Mouse (Mus musculus) heart, postnatal 0 days (tissue): ENCODE data around the gene Zscan2. TPM values are rescaled to one million over a fixed set of nuclear protein-coding genes. Genes with fewer than 3 reads are reported as not detected.
"Not testable (repeated sequence)": the region's sequence is repeated elsewhere in the genome, so short reads cannot be mapped to it uniquely, and the experiment has no call there.

Experiments
- ATAC-seq: fragments of 200-750 bp; cut with Nextera tagmentation; 2 replicates; pipeline ENCODE4 v1.8.0; 2017; ENCODE audit warnings: low read depth, moderate number of reproducible peaks, moderate library complexity; ENCODE audit not compliant: insufficient read depth
- DNase-seq: peaks from one replicate; pipeline ENCODE4 v3.0.0-alpha.2; 2016; ENCODE audit warnings: low spot score
- H3K27ac ChIP-seq: fragments of 300-500 bp; sonication (generic); 2 replicates; pipeline ENCODE4 v1.5.1; 2014; ENCODE audit warnings: low read depth, mild to moderate bottlenecking
- H3K27me3 ChIP-seq: fragments of 300-500 bp; sonication (generic); 2 replicates; pipeline ENCODE4 v1.6.1; 2014; ENCODE audit warnings: low read length, mixed read lengths; ENCODE audit not compliant: control insufficient read depth, insufficient read depth
- H3K36me3 ChIP-seq: fragments of 300-500 bp; sonication (generic); replicated peaks from 2 replicates; pipeline ENCODE4 v1.6.1; 2014; ENCODE audit warnings: low read length, mixed read lengths; ENCODE audit not compliant: control insufficient read depth, insufficient read depth
- H3K4me1 ChIP-seq: fragments of 300-500 bp; sonication (generic); 2 replicates; pipeline ENCODE4 v1.6.1; 2014; ENCODE audit warnings: antibody characterized with exemption; ENCODE audit not compliant: control insufficient read depth, insufficient read depth
- H3K4me2 ChIP-seq: fragments of 300-500 bp; sonication (generic); 2 replicates; pipeline ENCODE4 v1.6.1; 2014; ENCODE audit warnings: low read depth, mild to moderate bottlenecking, low read length, moderate library complexity
- H3K4me3 ChIP-seq: fragments of 300-500 bp; sonication (generic); 2 replicates; pipeline ENCODE4 v1.5.1; 2014; ENCODE audit warnings: low read depth, low read length
- H3K9ac ChIP-seq: fragments of 300-500 bp; sonication (generic); replicated peaks from 2 replicates; pipeline ENCODE4 v1.6.1; 2014; ENCODE audit warnings: low read depth, low read length, mixed read lengths
- H3K9me3 ChIP-seq: fragments of 300-500 bp; sonication (generic); replicated peaks from 2 replicates; pipeline ENCODE4 v1.6.1; 2016; ENCODE audit warnings: low read length; ENCODE audit not compliant: control insufficient read depth
- CTCF ChIP-seq: IDR thresholded peaks from 2 replicates; pipeline ENCODE4 v1.5.1; 2016; ENCODE audit warnings: antibody characterized with exemption, control low read depth, low read depth
- EP300 ChIP-seq: IDR thresholded peaks from 2 replicates; pipeline ENCODE4 v1.6.1; 2016; ENCODE audit warnings: antibody characterized with exemption, low read depth
- WGBS: fragments of 180-500 bp; shearing (Covaris S2); extraction: QIAGEN DNeasy Blood & Tissue Kit; methylation state at CpG from one replicate; pipeline ENCODE4 v1.1.7; 2014; 5-methylcytosine and 5-hydroxymethylcytosine counted together
- polyA plus RNA-seq: library from polyadenylated mRNA; unstranded; fragments of >200 nt; fragmentation: Nextera tagmentation; extraction: Ambion mirVana; gene quantifications from 2 replicates; pipeline ENCODE4 v1.2.1, GENCODE M21; 2015
- total RNA-seq: library from RNA; depleted of rRNA; stranded (reverse); fragments of >200 nt; gene quantifications from 2 replicates; pipeline ENCODE4 v1.2.3, GENCODE M21; 2014; ENCODE audit warnings: low replicate concordance

Zscan2 gene
- total and polyA plus RNA-seq, 2 experiments from 2014 or later = 1.3 to 3.7 TPM

- peak overlapping the region; percentile 28; the same call in 1 of the 2 replicates for H3K27ac ChIP-seq
- H3K27me3 ChIP-seq = no peaks in the 10 kb centered on the region
- ATAC-seq (peak; percentile 44; the same call in 1 of the 2 replicates), DNase-seq (peak; percentile 29)
- H3K36me3 ChIP-seq = no peaks in the 10 kb centered on the region
- TF ChIP-seq CTCF (no peak), EP300 (no peak)
- no peaks in the 10 kb centered on the region for H3K9me3 ChIP-seq
- no peak overlapping the region for H3K9ac ChIP-seq
- 33% methylated on average over 11 of the region's 11 CpGs for WGBS
- H3K4me3 ChIP-seq = no peak overlapping the region
- peaks cover 21% of the 10 kb centered on the region; the same call in 1 of the 2 replicates for H3K4me1 ChIP-seq
- no peak overlapping the region for H3K4me2 ChIP-seq
Measured at GRCm38 (mm10) chr7:80823875-80824682, 36.6 kb upstream of the Zscan2 start.

- ATAC-seq = no peak
- no peak for DNase-seq
- 69% methylated on average over 11 of the region's 11 CpGs for WGBS
- Histone ChIP-seq H3K9me3 (no peaks in the 10 kb centered on the region), H3K9ac (no peak within 1 kb of the TSS), H3K27me3 (no peaks in the 10 kb centered on the region), H3K4me2 (no peak within 1 kb of the TSS), H3K27ac (no peak within 1 kb of the TSS), H3K4me1 (peaks cover 21% of the 10 kb centered on the region; the same call in 1 of the 2 replicates), H3K4me3 (no peak within 1 kb of the TSS), H3K36me3 (no peaks in the 10 kb centered on the region)
- TF ChIP-seq EP300 (no peak), CTCF (no peak)
Measured at GRCm38 (mm10) chr7:80825843-80826403, 34.8 kb upstream of the Zscan2 start, which contains the start of gene Iqgap1. Gene Iqgap1 (minus strand): TSS chr7:80825974.

GRCm38 (mm10) chr7:80828146-80828860 is 32.4 kb upstream of the Zscan2 start:
- ATAC-seq (no peak), DNase-seq (peak; percentile 35)
- Histone ChIP-seq H3K9me3 (no peaks in the 10 kb centered on the region), H3K36me3 (no peaks in the 10 kb centered on the region), H3K27ac (no peak overlapping the region), H3K4me2 (no peak overlapping the region), H3K4me3 (no peak overlapping the region), H3K9ac (no peak overlapping the region), H3K4me1 (peaks cover 27% of the 10 kb centered on the region; the same call in 1 of the 2 replicates), H3K27me3 (no peaks in the 10 kb centered on the region)
- 64% methylated on average over 18 of the region's 18 CpGs for WGBS
- TF ChIP-seq CTCF (no peak), EP300 (no peak)

GRCm38 (mm10) chr7:80830193-80830803 is 30.4 kb upstream of the Zscan2 start:
- no peaks in the 10 kb centered on the region for H3K36me3 ChIP-seq
- no peak overlapping the region for H3K4me3 ChIP-seq
- no peak overlapping the region for H3K4me2 ChIP-seq
- DNase-seq (peak; percentile 54), ATAC-seq (peak; percentile 65)
- H3K4me1 ChIP-seq = peaks cover 14% of the 10 kb centered on the region; the same call in 1 of the 2 replicates
- no peak overlapping the region for H3K9ac ChIP-seq
- TF ChIP-seq EP300 (no peak), CTCF (no peak)
- H3K9me3 ChIP-seq = no peaks in the 10 kb centered on the region
- peak overlapping the region; percentile 34; the same call in 1 of the 2 replicates for H3K27ac ChIP-seq
- no peaks in the 10 kb centered on the region for H3K27me3 ChIP-seq
- WGBS = 55% methylated on average over 15 of the region's 15 CpGs

- Histone ChIP-seq H3K4me2 (no peak overlapping the region), H3K27me3 (no peaks in the 10 kb centered on the region), H3K27ac (no peak overlapping the region), H3K4me3 (no peak overlapping the region), H3K9me3 (no peaks in the 10 kb centered on the region), H3K4me1 (peaks cover 14% of the 10 kb centered on the region; the same call in 1 of the 2 replicates), H3K9ac (no peak overlapping the region), H3K36me3 (no peaks in the 10 kb centered on the region)
- TF ChIP-seq EP300 (no peak), CTCF (no peak)
- WGBS = 18% methylated on average over 4 of the region's 4 CpGs
- ATAC-seq (peak; percentile 21; the same call in 1 of the 2 replicates), DNase-seq (peak; percentile 76)
Measured at GRCm38 (mm10) chr7:80832191-80832590, 28.5 kb upstream of the Zscan2 start.

GRCm38 (mm10) chr7:80832996-80833650 is 27.6 kb upstream of the Zscan2 start:
- peak overlapping the region; percentile 30 for H3K4me2 ChIP-seq
- not testable (repeated sequence) for H3K4me1 ChIP-seq, H3K9ac ChIP-seq, H3K4me3 ChIP-seq, H3K9me3 ChIP-seq, H3K27ac ChIP-seq, H3K36me3 ChIP-seq, H3K27me3 ChIP-seq
- WGBS = 15% methylated on average over 13 of the region's 14 CpGs
- ATAC-seq = peak; percentile 82
- peak; percentile 82 for DNase-seq
